Mouse (Mus musculus) c-Kit-positive CD71-negative TER-119-negative erythroid progenitor cells, embryonic 14.5 days (primary cell): ENCODE results near the gene Slc35b3.

Source experiments
- DNase-seq: peaks from one replicate; pipeline ENCODE4 v3.0.0-alpha.2; 2013; ENCODE audit warnings: low read depth

Gene Slc35b3

DNA sequence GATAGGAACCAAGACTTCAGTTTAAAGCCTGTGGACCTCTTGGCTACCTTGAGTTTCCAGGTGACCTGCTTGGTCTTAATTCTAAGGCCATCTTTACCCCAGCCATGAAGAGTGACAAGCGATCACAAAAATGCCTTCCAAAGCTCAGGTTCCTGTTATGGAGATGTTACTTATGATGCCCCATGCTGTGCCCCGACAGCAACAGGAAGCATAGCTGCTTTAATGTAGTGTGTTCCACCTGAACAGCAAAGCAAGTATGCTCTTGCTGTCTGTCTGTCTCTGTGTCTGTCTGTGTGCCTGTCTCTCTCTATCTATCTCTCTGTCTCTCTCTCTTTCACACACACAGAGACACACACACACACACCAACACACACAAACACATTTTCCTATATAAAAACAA, 22.2 kb downstream of the Slc35b3 start:
- DNase-seq: no peak

DNA sequence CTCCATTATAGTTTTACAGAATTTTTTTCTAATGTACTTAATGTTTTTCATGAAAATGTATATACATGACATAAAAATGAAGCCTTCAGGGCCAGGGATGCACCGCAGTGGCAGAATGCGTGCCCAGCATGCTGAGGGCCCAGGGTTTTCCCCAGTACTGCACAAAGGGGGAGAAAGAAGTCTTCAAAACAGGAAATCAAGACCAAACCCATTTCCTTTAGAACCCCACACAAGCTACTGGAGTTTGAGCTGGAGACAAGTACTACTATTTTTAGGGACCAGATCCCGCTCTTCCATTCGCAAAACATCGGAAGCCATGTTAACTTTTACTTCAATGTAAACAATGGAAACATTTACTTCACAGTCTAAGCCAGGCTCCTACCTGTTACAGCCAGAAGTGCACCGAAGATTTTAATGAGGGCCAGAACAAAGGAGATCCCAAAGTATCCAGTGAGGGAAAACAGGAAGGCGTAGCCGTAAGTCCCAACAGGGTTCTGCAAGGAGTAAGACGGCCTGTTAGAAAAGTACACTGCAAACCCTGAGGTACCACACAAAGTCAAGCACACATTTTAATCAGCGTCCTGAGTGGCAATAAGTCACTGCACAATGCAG, 23.7 kb downstream of the Slc35b3 start:
- no peak for DNase-seq

DNA sequence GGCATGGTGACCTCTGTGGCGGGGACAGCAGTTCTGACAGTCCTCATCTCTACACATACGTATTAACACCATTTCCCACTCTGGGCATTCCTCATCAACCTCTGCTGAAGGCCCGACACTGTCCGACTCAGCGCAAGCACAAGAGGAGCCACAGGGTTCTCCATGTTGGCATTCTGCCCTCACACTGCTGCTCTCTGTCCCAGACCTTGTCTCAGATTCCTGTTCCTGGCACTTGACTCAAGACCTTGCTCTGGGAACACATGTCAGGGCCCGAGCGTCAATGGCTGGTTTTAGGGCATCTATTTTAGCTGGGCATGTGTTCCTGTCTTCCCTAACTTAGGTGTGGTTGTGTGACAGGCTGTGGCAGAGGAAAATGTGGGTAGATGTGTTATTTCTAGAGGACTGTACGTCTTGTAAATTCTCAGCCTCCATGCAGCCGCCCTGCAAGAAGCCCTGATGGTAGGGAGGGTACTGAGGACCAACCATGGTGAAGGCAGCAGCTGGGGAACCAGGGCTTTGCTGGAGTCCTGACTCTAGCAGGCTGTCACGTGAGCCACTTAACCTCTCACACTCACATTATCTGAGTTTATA, 24.7 kb downstream of the Slc35b3 start:
- no peak for DNase-seq

DNA sequence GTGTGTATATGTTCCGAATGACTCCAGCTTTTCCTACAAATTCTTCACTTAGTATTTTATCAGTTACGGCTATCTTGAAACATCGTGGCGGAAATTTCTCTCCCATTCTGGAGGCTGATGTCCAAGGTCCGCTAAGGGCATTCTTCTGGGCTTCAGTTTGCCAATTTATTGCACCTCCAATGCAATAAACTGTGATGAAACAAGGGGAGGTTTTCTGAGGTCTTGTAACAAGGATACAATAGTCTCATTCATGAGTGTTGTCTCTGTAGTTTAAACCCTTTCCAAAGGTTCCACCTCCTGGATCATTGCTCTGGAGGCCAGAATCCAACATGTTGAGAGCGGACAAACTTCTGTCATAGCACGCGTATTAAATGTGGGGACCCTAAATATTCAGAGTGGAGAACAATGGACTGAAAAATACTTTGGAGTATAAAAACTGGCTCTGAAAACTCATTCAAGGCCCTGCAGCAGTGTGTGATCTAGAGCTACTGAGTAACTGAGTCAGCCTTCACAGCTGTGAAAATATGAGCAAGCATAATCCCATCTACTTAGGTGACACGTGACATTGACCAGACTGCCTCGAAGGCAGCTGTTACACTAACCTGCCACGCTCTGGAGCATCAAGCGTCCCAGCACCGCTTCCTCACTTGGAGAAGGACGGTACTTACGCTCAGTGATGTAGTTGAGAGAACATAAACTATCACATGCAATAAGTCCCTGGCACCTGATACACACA, 30.7 kb downstream of the Slc35b3 start:
- no peak for DNase-seq

DNA sequence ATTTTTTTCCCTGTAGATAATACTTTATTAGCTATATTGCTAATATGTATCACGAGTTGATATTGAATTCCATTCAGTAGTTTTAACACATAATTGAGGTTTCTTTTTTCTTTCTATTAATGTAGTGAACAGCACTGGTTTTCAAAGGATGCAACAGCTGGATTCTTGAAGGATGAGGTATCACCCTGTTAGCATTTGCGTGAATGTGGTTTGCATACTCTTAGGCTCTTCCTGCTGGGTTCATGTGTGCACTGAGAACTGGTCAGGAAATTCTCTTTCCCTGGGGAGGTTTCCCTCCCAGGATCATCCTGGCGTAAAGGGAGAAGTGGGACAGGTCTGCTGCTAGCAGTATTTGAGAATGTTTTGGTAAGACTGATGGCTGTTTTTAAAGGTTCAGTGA, 38.0 kb downstream of the Slc35b3 start:
- DNase-seq: no peak

DNA sequence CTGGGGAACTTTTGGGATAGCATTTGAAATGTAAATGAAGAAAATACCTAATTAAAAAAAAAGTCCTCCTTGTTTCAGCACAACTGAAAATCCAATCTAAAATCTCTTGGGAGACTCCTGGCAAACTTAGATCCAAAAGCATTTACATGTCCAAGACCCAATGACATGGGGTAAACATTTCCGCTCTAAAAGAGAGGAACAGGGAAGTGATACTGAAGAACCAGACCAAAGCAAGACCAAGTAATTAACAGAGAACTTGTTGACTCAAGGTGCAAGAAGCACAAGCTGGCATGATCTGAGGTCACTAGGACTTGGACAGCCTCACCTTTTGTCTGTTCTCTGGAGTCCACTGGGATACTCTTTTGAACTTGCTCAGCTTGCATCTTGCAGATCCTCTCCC, 39.4 kb downstream of the Slc35b3 start:
- no peak for DNase-seq

DNA sequence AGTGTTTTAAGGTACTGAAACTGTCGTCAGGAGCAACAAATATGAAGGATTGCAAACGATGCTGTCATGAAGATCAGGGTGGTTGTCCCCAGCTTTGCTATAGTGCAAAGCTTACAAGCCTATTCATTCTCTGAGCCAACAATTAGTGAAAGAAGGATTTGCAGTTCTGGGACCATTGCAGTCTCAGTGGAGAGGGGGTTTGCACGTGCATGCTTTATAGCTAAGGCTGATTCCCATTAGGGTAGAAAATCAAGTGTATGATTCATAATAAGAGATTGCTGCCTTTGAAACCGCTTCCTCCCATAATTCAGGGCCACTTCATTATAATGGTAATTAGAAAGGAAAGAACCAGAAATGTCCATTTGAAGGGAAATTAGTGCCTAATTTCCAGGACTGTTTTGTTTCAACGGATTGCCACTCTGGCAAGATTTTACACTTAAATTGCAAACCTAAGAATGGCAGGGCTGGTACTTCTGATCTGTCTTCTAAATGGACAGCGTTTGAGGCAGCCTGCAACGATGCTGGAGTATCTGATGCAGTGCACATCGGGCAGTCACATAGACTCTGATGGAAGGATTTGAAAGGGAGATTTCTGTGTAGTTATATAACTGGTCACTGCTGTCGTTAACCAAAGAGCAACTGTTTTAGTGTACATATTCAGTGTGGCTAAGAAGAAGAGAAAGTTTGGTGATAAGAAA, 42.3 kb downstream of the Slc35b3 start:
- DNase-seq: no peak

DNA sequence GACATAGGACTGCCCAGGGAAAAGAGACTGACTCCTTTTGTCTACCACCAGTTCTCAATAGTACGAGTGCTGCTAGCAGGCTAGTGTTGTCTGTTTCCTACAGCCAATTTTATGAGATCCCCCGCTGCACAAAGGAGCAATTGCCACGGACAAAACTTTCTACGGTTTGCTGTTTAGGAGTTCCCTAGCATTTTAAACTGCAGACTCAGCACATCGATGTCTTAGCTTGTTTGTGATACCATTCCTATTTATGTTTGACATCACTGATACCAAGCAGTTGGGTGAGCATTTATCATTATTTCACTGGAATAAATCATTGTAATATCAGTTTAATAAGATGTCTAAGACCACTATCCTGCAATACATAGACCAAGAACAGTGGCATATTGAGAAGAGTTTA, 43.1 kb downstream of the Slc35b3 start:
- DNase-seq: no peak

DNA sequence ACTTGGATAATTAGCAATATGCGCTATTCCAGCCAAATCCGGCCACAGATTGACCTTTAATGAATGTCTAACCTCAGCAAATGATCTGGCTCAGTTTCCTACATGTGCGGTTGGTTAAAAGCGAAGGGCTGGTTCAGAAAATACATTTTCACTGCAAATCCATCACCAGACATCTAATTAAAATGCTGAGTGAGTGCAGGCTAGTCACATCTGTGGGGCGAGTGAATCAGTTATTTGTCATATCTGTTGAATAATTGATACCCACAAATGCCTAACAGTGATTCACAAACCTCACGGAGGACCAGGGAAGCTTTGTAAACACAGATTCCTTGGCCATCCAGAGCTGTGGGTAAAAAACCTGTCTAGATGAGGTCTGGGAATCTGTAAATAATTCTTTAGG, 45.9 kb downstream of the Slc35b3 start:
- DNase-seq: no peak

DNA sequence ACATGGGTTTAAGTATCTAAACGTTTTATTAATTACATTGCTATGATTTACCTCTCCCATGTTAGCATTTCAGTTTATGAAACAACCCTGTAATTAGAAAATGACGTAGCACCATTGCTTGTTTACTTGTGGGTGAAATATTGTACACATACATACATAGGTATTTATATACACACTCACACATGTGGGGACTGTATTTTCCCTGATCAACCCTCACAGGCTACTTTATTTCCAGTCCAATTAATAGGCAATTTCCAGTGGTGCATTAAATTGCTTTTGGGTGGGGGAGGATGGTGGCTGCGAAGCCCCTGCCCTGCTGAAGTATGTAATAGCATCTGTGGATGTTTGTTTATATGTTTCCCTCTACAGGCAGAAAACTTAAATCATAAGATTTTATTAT, 68.3 kb downstream of the Slc35b3 start:
- no peak for DNase-seq
